Comparison of ENCODE assay signal across 8 mouse cellular contexts in genomic region chr10:128008207-128008889, GRCm38 (mm10). TPM values are rescaled to one million over a fixed set of nuclear protein-coding genes. Genes with fewer than 3 reads are reported as not detected.
DNase-seq lines count a peak whose midpoint lies in the region; ATAC-seq and TF ChIP-seq lines count a peak whose summit lies in the region.

No protein-coding gene starts in this region.

- intact Hi-C loops in heart, postnatal 14 days (cut with DNase I): loop anchor here (1.0 to 5.0 kb wide), 4 partner anchors 52 to 316 kb away; partner anchors contain the start of gene Zbtb39

- H3K27ac ChIP-seq in forebrain, embryonic 11.5 days (ENCODE audit: low read depth, low read length): no peak overlapping the region
- no peak overlapping the region for H3K27ac ChIP-seq in liver, embryonic 14.5 days
- no peak overlapping the region for H3K27ac ChIP-seq in neural tube, embryonic 13.5 days (replicated peaks)

- peak; percentile 69 to 78 for DNase-seq in CD8-positive naive resting alpha-beta T cell, adult 2 months (ENCODE audit: low read depth in 2 of 2, low spot score in 2 of 2)
- DNase-seq in brain, embryonic 18.5 days (ENCODE audit: low read depth, low spot score): peak; percentile 64
- DNase-seq in forebrain, embryonic 11.5 days (ENCODE audit: low spot score): peak; percentile 81
- peak; percentile 77 to 86 for DNase-seq in heart, postnatal 14 days
- DNase-seq in kidney, postnatal 36 days: peak; percentile 76 to 87
- DNase-seq in liver, embryonic 14.5 days (ENCODE audit: low read depth in 3 of 3, low spot score in 3 of 3): peak; percentile 55 to 63 (median 55)
- peak; percentile 50 for DNase-seq in telencephalon, adult 2 months (ENCODE audit: low read depth, low spot score)

- no peak overlapping the region for H3K4me2 ChIP-seq in forebrain, embryonic 11.5 days (ENCODE audit: low read depth, low read length, severe bottlenecking)
- H3K4me2 ChIP-seq in liver, embryonic 14.5 days (ENCODE audit: low read depth): no peak overlapping the region
- H3K4me2 ChIP-seq in neural tube, embryonic 13.5 days: no peak overlapping the region

- no peaks in the 10 kb centered on the region for H3K27me3 ChIP-seq in forebrain, embryonic 11.5 days (ENCODE audit: control insufficient read depth, insufficient read depth, low read length)
- no peaks in the 10 kb centered on the region for H3K27me3 ChIP-seq in liver, embryonic 14.5 days (ENCODE audit: control insufficient read depth, insufficient read depth, low read length)
- H3K27me3 ChIP-seq in neural tube, embryonic 13.5 days: no peaks in the 10 kb centered on the region

- H3K36me3 ChIP-seq in forebrain, embryonic 11.5 days (ENCODE audit: control insufficient read depth, insufficient read depth, low read length): no peaks in the 10 kb centered on the region
- no peaks in the 10 kb centered on the region for H3K36me3 ChIP-seq in liver, embryonic 14.5 days (replicated peaks; ENCODE audit: control insufficient read depth, insufficient read depth, low read depth)
- no peaks in the 10 kb centered on the region for H3K36me3 ChIP-seq in neural tube, embryonic 13.5 days

- 9% methylated on average over 4 of the region's 4 CpGs for WGBS in forebrain, embryonic 11.5 days
- WGBS in liver, embryonic 14.5 days (ENCODE audit: insufficient replicate concordance): 6% methylated on average over 4 of the region's 4 CpGs
- WGBS in neural tube, embryonic 13.5 days: 7% methylated on average over 4 of the region's 4 CpGs

- no peak overlapping the region for H3K4me3 ChIP-seq in forebrain, embryonic 11.5 days (ENCODE audit: low read depth, low read length)
- H3K4me3 ChIP-seq in liver, embryonic 14.5 days (ENCODE audit: insufficient read depth in 1 of 2, low read depth in 2 of 2, low read length in 2 of 2): no peak overlapping the region
- H3K4me3 ChIP-seq in neural tube, embryonic 13.5 days: no peak overlapping the region

- no peak overlapping the region for H3K9ac ChIP-seq in forebrain, embryonic 11.5 days (ENCODE audit: low read length)
- no peak overlapping the region for H3K9ac ChIP-seq in liver, embryonic 14.5 days (replicated peaks)
- H3K9ac ChIP-seq in neural tube, embryonic 13.5 days: no peak overlapping the region

- no peaks in the 10 kb centered on the region for H3K4me1 ChIP-seq in forebrain, embryonic 11.5 days (replicated peaks; ENCODE audit: control insufficient read depth, insufficient read depth, low read length)
- H3K4me1 ChIP-seq in liver, embryonic 14.5 days (replicated peaks; ENCODE audit: control insufficient read depth in 2 of 2, insufficient read depth in 2 of 2, low read length in 1 of 2): no peaks in the 10 kb centered on the region
- H3K4me1 ChIP-seq in neural tube, embryonic 13.5 days (replicated peaks): no peaks in the 10 kb centered on the region

- no peak for TF ChIP-seq EP300 in liver, embryonic 14.5 days (IDR thresholded peaks at IDR 0.05; ENCODE audit: low read depth)

- ATAC-seq in forebrain, embryonic 11.5 days (replicated peaks; ENCODE audit: low FRiP score): peak; percentile 81
- ATAC-seq in liver, embryonic 14.5 days (ENCODE audit: insufficient read depth): 0 out of 2 replicates have a peak, but pooled peaks have one; percentile 25
- ATAC-seq in neural tube, embryonic 13.5 days (ENCODE audit: low read depth): peak; percentile 74; the same call in 1 of the 2 replicates

- no peaks in the 10 kb centered on the region for H3K9me3 ChIP-seq in forebrain, embryonic 11.5 days (ENCODE audit: control insufficient read depth, low read length)
- H3K9me3 ChIP-seq in liver, embryonic 14.5 days (ENCODE audit: control insufficient read depth, low read length): no peaks in the 10 kb centered on the region
- no peaks in the 10 kb centered on the region for H3K9me3 ChIP-seq in neural tube, embryonic 13.5 days

- peak; percentile 62 for TF ChIP-seq CTCF in liver, embryonic 14.5 days (IDR thresholded peaks at IDR 0.05; ENCODE audit: low read depth)

RNA-seq across cellular contexts. Expression of gene Hsd17b6, which starts 0.9 kb away (rescaled TPM):
- polyA plus RNA-seq in forebrain, embryonic 11.5 days (2014; fragmentation: Nextera tagmentation; extraction: Ambion mirVana): not detected in 2 replicates
- total RNA-seq in heart, postnatal 14 days (2021): not detected
- not detected in 2 replicates for polyA plus RNA-seq in liver, embryonic 14.5 days (2012; rRNA removed)
- not detected in 2 replicates for polyA plus RNA-seq in liver, embryonic 14.5 days (2014; fragmentation: Nextera tagmentation; extraction: Ambion mirVana)
- not detected in 2 replicates for polyA plus RNA-seq in neural tube, embryonic 13.5 days (2015; fragmentation: Nextera tagmentation; extraction: Ambion mirVana)

RNA-seq across cellular contexts. Expression of gene Prim1, which starts 6.6 kb away (rescaled TPM):
- 124 and 127 TPM in 2 replicates for polyA plus RNA-seq in forebrain, embryonic 11.5 days (2014; fragmentation: Nextera tagmentation; extraction: Ambion mirVana)
- 1 to 10 TPM; 2.6 to 4.5 TPM for total RNA-seq in heart, postnatal 14 days (2021)
- polyA plus RNA-seq in liver, embryonic 14.5 days (2012; rRNA removed): 26.3 and 42.0 TPM in 2 replicates
- polyA plus RNA-seq in liver, embryonic 14.5 days (2014; fragmentation: Nextera tagmentation; extraction: Ambion mirVana): 78.2 and 84.1 TPM in 2 replicates
- polyA plus RNA-seq in neural tube, embryonic 13.5 days (2015; fragmentation: Nextera tagmentation; extraction: Ambion mirVana): 32.1 and 35.9 TPM in 2 replicates

RNA-seq across cellular contexts. Expression of gene Naca, which starts 27.0 kb away (rescaled TPM):
- polyA plus RNA-seq in forebrain, embryonic 11.5 days (2014; fragmentation: Nextera tagmentation; extraction: Ambion mirVana): 855 and 939 TPM in 2 replicates
- 100 to 1,000 TPM; 510 TPM for total RNA-seq in heart, postnatal 14 days (2021)
- polyA plus RNA-seq in liver, embryonic 14.5 days (2012; rRNA removed): 160 and 272 TPM in 2 replicates
- 519 and 530 TPM in 2 replicates for polyA plus RNA-seq in liver, embryonic 14.5 days (2014; fragmentation: Nextera tagmentation; extraction: Ambion mirVana)
- 612 and 618 TPM in 2 replicates for polyA plus RNA-seq in neural tube, embryonic 13.5 days (2015; fragmentation: Nextera tagmentation; extraction: Ambion mirVana)

RNA-seq across cellular contexts. Expression of gene Ptges3, which starts 50.4 kb away (rescaled TPM):
- polyA plus RNA-seq in forebrain, embryonic 11.5 days (2014; fragmentation: Nextera tagmentation; extraction: Ambion mirVana): 638 and 692 TPM in 2 replicates
- total RNA-seq in heart, postnatal 14 days (2021): 10 to 100 TPM; 71.7 to 80.0 TPM
- polyA plus RNA-seq in liver, embryonic 14.5 days (2012; rRNA removed): 20.9 and 40.1 TPM in 2 replicates
- polyA plus RNA-seq in liver, embryonic 14.5 days (2014; fragmentation: Nextera tagmentation; extraction: Ambion mirVana): 233 and 244 TPM in 2 replicates
- polyA plus RNA-seq in neural tube, embryonic 13.5 days (2015; fragmentation: Nextera tagmentation; extraction: Ambion mirVana): 448 and 456 TPM in 2 replicates

Comparison
In these comparisons a context has a peak if more than half of its experiments do, and no peak if none do; other contexts are left out.
1. ATAC-seq: peak in every context shown above with its lines; median percentile 81 in forebrain, embryonic 11.5 days; 74 in neural tube, embryonic 13.5 days; 25 in liver, embryonic 14.5 days.